Mouse (Mus musculus): ENCODE results near the gene Cerk. TPM values are rescaled to one million over a fixed set of nuclear protein-coding genes. Genes with fewer than 3 reads are reported as not detected.

Gene Cerk
- polyA plus RNA-seq (2012; rRNA removed) = 42.8 and 44.7 TPM in 2 replicates

GRCm38 (mm10) chr15:86185689-86186569, at the start of gene Cerk:
Gene Cerk (minus strand): TSS chr15:86186141.
- H3K4me1 ChIP-seq (ENCODE audit: control insufficient read depth, insufficient read depth, low read length) = peaks cover 12% of the 10 kb centered on the region
- TF ChIP-seq CTCF (IDR thresholded peaks at IDR 0.05; ENCODE audit: extremely low read depth, insufficient read depth, low read length) (peak; percentile 22; the same call in 1 of the 2 replicates), POLR2A (IDR thresholded peaks at IDR 0.05; ENCODE audit: extremely low read depth, insufficient read depth, low read length) (peak; percentile 81)
- peak within 1 kb of the TSS; percentile 89 for H3K4me3 ChIP-seq (ENCODE audit: insufficient read depth, low read length)
- peak within 1 kb of the TSS; percentile 96 for H3K27ac ChIP-seq (ENCODE audit: insufficient read depth, low read length)

- TF ChIP-seq POLR2A (IDR thresholded peaks at IDR 0.05; ENCODE audit: extremely low read depth, insufficient read depth, low read length) (0 out of 2 replicates have a peak, but pooled peaks have one; percentile 29), CTCF (IDR thresholded peaks at IDR 0.05; ENCODE audit: extremely low read depth, insufficient read depth, low read length) (no peak)
- Histone ChIP-seq H3K4me1 (ENCODE audit: control insufficient read depth, insufficient read depth, low read length) (peaks cover 9% of the 10 kb centered on the region), H3K4me3 (ENCODE audit: insufficient read depth, low read length) (no peak overlapping the region), H3K27ac (ENCODE audit: insufficient read depth, low read length) (peak overlapping the region; percentile 40; the same call in 1 of the 2 replicates)
Measured at GRCm38 (mm10) chr15:86234517-86235441, 48.8 kb upstream of the Cerk start.

GRCm38 (mm10) chr15:86234001-86234400, 48.1 kb upstream of the Cerk start:
- H3K27ac ChIP-seq (ENCODE audit: insufficient read depth, low read length) = no peak overlapping the region
- peaks cover 9% of the 10 kb centered on the region for H3K4me1 ChIP-seq (ENCODE audit: control insufficient read depth, insufficient read depth, low read length)
- no peak overlapping the region for H3K4me3 ChIP-seq (ENCODE audit: insufficient read depth, low read length)
- TF ChIP-seq CTCF (IDR thresholded peaks at IDR 0.05; ENCODE audit: extremely low read depth, insufficient read depth, low read length) (no peak), POLR2A (IDR thresholded peaks at IDR 0.05; ENCODE audit: extremely low read depth, insufficient read depth, low read length) (no peak)

- Histone ChIP-seq H3K4me3 (ENCODE audit: insufficient read depth, low read length) (no peak overlapping the region), H3K4me1 (ENCODE audit: control insufficient read depth, insufficient read depth, low read length) (peaks cover 9% of the 10 kb centered on the region), H3K27ac (ENCODE audit: insufficient read depth, low read length) (no peak overlapping the region)
- TF ChIP-seq CTCF (IDR thresholded peaks at IDR 0.05; ENCODE audit: extremely low read depth, insufficient read depth, low read length) (no peak), POLR2A (IDR thresholded peaks at IDR 0.05; ENCODE audit: extremely low read depth, insufficient read depth, low read length) (no peak)
Measured at GRCm38 (mm10) chr15:86231831-86232512, 46.0 kb upstream of the Cerk start.

GRCm38 (mm10) chr15:86231170-86231569, 45.2 kb upstream of the Cerk start:
- H3K27ac ChIP-seq (ENCODE audit: insufficient read depth, low read length) = no peak overlapping the region
- H3K4me1 ChIP-seq (ENCODE audit: control insufficient read depth, insufficient read depth, low read length) = peaks cover 9% of the 10 kb centered on the region
- no peak overlapping the region for H3K4me3 ChIP-seq (ENCODE audit: insufficient read depth, low read length)
- TF ChIP-seq POLR2A (IDR thresholded peaks at IDR 0.05; ENCODE audit: extremely low read depth, insufficient read depth, low read length) (no peak), CTCF (IDR thresholded peaks at IDR 0.05; ENCODE audit: extremely low read depth, insufficient read depth, low read length) (no peak)

- Histone ChIP-seq H3K27ac (ENCODE audit: insufficient read depth, low read length) (no peak overlapping the region), H3K4me3 (ENCODE audit: insufficient read depth, low read length) (no peak overlapping the region), H3K4me1 (ENCODE audit: control insufficient read depth, insufficient read depth, low read length) (peaks cover 6% of the 10 kb centered on the region)
- TF ChIP-seq POLR2A (IDR thresholded peaks at IDR 0.05; ENCODE audit: extremely low read depth, insufficient read depth, low read length) (no peak), CTCF (IDR thresholded peaks at IDR 0.05; ENCODE audit: extremely low read depth, insufficient read depth, low read length) (no peak)
Measured at GRCm38 (mm10) chr15:86229623-86230022, 43.7 kb upstream of the Cerk start.

- Histone ChIP-seq H3K4me3 (ENCODE audit: insufficient read depth, low read length) (no peak overlapping the region), H3K4me1 (ENCODE audit: control insufficient read depth, insufficient read depth, low read length) (peaks cover 5% of the 10 kb centered on the region; the same call in 1 of the 2 replicates), H3K27ac (ENCODE audit: insufficient read depth, low read length) (no peak overlapping the region)
- TF ChIP-seq POLR2A (IDR thresholded peaks at IDR 0.05; ENCODE audit: extremely low read depth, insufficient read depth, low read length) (no peak), CTCF (IDR thresholded peaks at IDR 0.05; ENCODE audit: extremely low read depth, insufficient read depth, low read length) (no peak)
Measured at GRCm38 (mm10) chr15:86229088-86229487, 43.1 kb upstream of the Cerk start.

- Histone ChIP-seq H3K4me1 (ENCODE audit: control insufficient read depth, insufficient read depth, low read length) (peaks cover 5% of the 10 kb centered on the region; the same call in 1 of the 2 replicates), H3K27ac (ENCODE audit: insufficient read depth, low read length) (no peak overlapping the region), H3K4me3 (ENCODE audit: insufficient read depth, low read length) (no peak overlapping the region)
- TF ChIP-seq CTCF (IDR thresholded peaks at IDR 0.05; ENCODE audit: extremely low read depth, insufficient read depth, low read length) = peak; percentile 75
- TF ChIP-seq POLR2A (IDR thresholded peaks at IDR 0.05; ENCODE audit: extremely low read depth, insufficient read depth, low read length) = no peak
Measured at GRCm38 (mm10) chr15:86228186-86228585, 42.2 kb upstream of the Cerk start.

GRCm38 (mm10) chr15:86226968-86227367, 41.0 kb upstream of the Cerk start:
- H3K4me3 ChIP-seq (ENCODE audit: insufficient read depth, low read length) = no peak overlapping the region
- TF ChIP-seq CTCF (IDR thresholded peaks at IDR 0.05; ENCODE audit: extremely low read depth, insufficient read depth, low read length) (no peak), POLR2A (IDR thresholded peaks at IDR 0.05; ENCODE audit: extremely low read depth, insufficient read depth, low read length) (no peak)
- H3K4me1 ChIP-seq (ENCODE audit: control insufficient read depth, insufficient read depth, low read length) = peaks cover 5% of the 10 kb centered on the region; the same call in 1 of the 2 replicates
- no peak overlapping the region for H3K27ac ChIP-seq (ENCODE audit: insufficient read depth, low read length)

All from cortical plate, adult 2 months (tissue).